Mouse (Mus musculus): ENCODE results near the gene Dpm2.

DNA sequence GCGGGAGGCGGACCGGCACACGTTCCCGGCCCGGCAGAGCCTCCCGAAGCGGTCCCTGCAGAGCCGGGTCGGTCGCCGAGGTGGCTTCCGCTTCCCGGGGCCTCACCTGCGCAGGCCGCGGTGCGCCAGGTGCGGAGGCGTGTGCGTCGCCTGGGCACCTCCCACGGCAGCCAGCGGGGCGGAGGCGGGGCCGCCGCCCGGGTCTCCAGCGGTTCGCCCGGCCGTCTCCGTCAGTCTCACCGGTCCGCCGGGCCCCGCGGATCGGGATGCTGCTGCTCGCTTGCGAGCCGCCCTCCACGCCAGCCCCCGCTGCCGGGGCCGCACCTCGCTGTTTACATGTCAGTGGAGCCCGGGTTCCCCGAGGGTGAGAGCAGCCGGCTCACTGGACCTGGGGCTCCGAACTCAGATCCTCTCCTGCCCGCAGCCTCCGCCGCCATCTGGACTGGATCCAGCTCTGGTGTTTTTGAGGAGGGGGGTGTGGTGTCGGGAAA is 35.1 kb upstream of the Dpm2 start:
- TF ChIP-seq POLR2A (IDR thresholded peaks at IDR 0.05; ENCODE audit: extremely low read depth, insufficient read depth, low read length) (0 out of 2 replicates have a peak, but pooled peaks have one; percentile 61), CTCF (IDR thresholded peaks at IDR 0.05; ENCODE audit: low read depth, low read length) (no peak)

Measured in liver, adult 2 months (tissue).